Mouse (Mus musculus) small intestine, adult 2 months (tissue): Measurements from ENCODE around the gene Gpi1.

Source experiments
- CTCF ChIP-seq: fragments of 200-500 bp; IDR thresholded peaks from 2 replicates; pipeline ENCODE4 v1.5.1; 2012; ENCODE audit warnings: low read depth, mild to moderate bottlenecking, control low read depth, inconsistent platforms, low read length, moderate library complexity, mixed read lengths; ENCODE audit not compliant: insufficient replicate concordance, insufficient read length; ENCODE audit errors: extremely low read depth
- POLR2A ChIP-seq: fragments of 200-500 bp; IDR thresholded peaks from 2 replicates; pipeline ENCODE4 v1.6.1; 2012; ENCODE audit warnings: low read depth, mild to moderate bottlenecking, control low read depth, inconsistent platforms, low read length, moderate library complexity

DNA sequence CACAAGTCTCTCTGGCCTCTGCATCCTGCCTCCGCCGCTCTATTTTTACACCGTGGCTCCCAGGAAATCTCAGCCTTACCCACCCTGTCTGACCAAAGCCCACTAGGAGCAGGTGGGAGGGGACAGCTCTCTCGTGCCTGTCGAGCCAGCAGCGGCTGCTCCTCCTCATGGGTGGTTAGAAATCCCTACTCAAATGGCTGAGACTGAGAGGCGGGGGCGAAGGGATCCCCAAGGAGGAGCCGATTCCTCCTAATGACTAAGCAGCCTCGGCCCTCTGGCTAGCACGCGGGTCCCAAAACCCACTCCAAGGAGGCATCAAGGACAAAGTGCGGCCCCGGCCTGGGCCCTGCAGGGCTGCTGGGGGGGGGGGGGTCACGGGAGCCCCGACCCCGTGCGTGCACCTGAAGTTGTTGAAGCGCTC is 435 bp downstream of the Gpi1 start:
- TF ChIP-seq CTCF (no peak), POLR2A (no peak)
